Mouse (Mus musculus) cortical plate, adult 2 months (tissue): ENCODE data around the gene Hydin.

ENCODE experiments used
- CTCF ChIP-seq: fragments of 200-500 bp; IDR thresholded peaks from 2 replicates; pipeline ENCODE4 v1.5.1; 2011; ENCODE audit warnings: mild to moderate bottlenecking, control low read depth, low read length; ENCODE audit not compliant: insufficient read depth; ENCODE audit errors: extremely low read depth
- POLR2A ChIP-seq: fragments of 200-500 bp; IDR thresholded peaks from 2 replicates; pipeline ENCODE4 v1.6.1; 2011; ENCODE audit warnings: mild to moderate bottlenecking, low read length, control low read depth; ENCODE audit not compliant: insufficient read depth; ENCODE audit errors: extremely low read depth

DNA sequence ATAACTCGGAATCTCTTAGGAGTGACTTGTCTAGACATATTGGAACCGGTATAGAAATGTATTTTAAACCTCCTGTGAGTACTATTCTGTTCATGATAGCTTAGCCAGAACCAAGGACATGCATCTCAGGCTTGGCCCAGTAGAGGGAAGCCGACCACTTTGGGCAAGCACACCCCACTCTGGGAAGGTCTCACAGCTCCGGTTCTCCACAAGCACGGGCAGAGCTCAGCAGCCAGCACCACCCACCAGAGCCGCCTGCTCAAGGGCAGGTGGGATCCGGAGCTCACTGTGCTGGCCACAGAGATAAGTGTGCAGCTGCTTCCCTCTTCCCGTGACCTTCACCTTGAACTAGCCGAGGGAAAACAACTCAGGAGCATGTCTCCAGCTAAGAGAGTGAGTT, 384.1 kb downstream of the Hydin start:
- TF ChIP-seq POLR2A (no peak), CTCF (peak; percentile 31; the same call in 1 of the 2 replicates)
